Mouse (Mus musculus): Measurements from ENCODE around the gene St14. TPM values are rescaled to one million over a fixed set of nuclear protein-coding genes. Genes with fewer than 3 reads are reported as not detected.
A peak's percentile ranks its signal among the peaks of the same experiment; 100 is the strongest.
"Not testable (repeated sequence)": the region's sequence is repeated elsewhere in the genome, so short reads cannot be mapped to it uniquely, and the experiment has no call there.

St14 gene
- 12.2 and 13.2 TPM in 2 replicates for polyA plus RNA-seq (2014; fragmentation: Nextera tagmentation; extraction: Ambion mirVana)

DNA sequence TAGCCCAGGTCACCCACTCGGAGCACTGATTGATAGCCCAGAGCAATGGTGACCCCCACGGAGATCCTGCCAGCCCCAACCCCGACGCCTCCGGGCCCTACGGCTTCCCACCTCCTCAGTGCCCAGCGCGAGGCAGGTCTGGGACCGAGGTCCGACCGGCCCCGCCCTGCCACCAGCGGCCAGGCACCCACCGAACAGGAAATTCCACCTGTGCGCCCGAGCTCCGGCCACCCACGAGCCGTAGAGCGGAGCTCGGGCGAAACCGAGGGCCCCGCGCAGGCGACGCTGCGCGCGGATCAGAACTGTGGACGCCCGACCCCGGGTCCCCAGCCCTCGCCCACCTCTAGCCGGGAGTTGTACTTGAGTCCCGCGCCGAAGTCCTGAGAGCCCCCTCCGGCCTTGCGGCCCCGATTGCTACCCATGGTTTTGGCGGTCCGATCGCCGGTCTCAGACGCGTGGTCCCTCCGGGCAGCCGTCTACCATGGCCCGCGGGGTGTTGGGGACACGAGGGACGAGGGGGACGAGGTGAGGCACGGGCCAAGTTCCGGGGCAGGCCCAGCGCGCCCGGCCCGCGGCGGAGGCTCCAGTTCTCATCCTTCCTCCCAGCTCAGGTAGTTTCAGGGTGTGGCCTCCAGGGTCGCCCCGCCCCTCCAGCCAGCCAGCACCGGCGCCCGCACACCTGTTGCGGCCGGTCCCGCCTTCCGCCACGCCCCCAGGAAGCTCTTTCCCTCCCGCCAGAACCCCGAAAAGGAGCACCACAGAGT is at the start of gene St14:
TSS of gene St14 (minus strand) at position 649 of the 764 bp plus-strand sequence.
- under 1% methylated on average over 24 of the region's 74 CpGs for WGBS
- H3K4me2 ChIP-seq (ENCODE audit: low read depth, low read length): peak within 1 kb of the TSS; percentile 85
- peak; percentile 72 for DNase-seq (ENCODE audit: low spot score)
- H3K27ac ChIP-seq (replicated peaks; ENCODE audit: low read depth, low read length): no peak within 1 kb of the TSS
- peaks cover 6% of the 10 kb centered on the region for H3K4me1 ChIP-seq (ENCODE audit: control insufficient read depth, insufficient read depth, low read length)
- H3K9ac ChIP-seq (ENCODE audit: low read depth, low read length): peak within 1 kb of the TSS; percentile 61
- peak; percentile 89; the same call in 1 of the 2 replicates for ATAC-seq (ENCODE audit: low read depth)
- peaks cover 68% of the 10 kb centered on the region for H3K27me3 ChIP-seq (replicated peaks; ENCODE audit: control insufficient read depth, insufficient read depth, low read length)
- H3K9me3 ChIP-seq (ENCODE audit: control insufficient read depth, low read length): no peaks in the 10 kb centered on the region
- H3K4me3 ChIP-seq (ENCODE audit: low read depth, low read length): peak within 1 kb of the TSS; percentile 50
- no peaks in the 10 kb centered on the region for H3K36me3 ChIP-seq (ENCODE audit: control insufficient read depth, insufficient read depth, low read length)

- H3K9ac ChIP-seq (ENCODE audit: low read depth, low read length): no peak overlapping the region
- DNase-seq (ENCODE audit: low spot score) (no peak), ATAC-seq (ENCODE audit: low read depth) (no peak)
- H3K27ac ChIP-seq (replicated peaks; ENCODE audit: low read depth, low read length): no peak overlapping the region
- 83% methylated on average over 6 of the region's 6 CpGs for WGBS
- no peak overlapping the region for H3K4me3 ChIP-seq (ENCODE audit: low read depth, low read length)
- no peaks in the 10 kb centered on the region for H3K27me3 ChIP-seq (replicated peaks; ENCODE audit: control insufficient read depth, insufficient read depth, low read length)
- H3K9me3 ChIP-seq (ENCODE audit: control insufficient read depth, low read length): no peaks in the 10 kb centered on the region
- H3K36me3 ChIP-seq (ENCODE audit: control insufficient read depth, insufficient read depth, low read length): peaks cover 26% of the 10 kb centered on the region; the same call in 1 of the 2 replicates
- H3K4me1 ChIP-seq (ENCODE audit: control insufficient read depth, insufficient read depth, low read length): peaks cover 14% of the 10 kb centered on the region
- H3K4me2 ChIP-seq (ENCODE audit: low read depth, low read length): no peak overlapping the region
These were observed 46.0 kb upstream of the St14 start for GRCm38 (mm10) chr9:31177692-31178091.

DNA sequence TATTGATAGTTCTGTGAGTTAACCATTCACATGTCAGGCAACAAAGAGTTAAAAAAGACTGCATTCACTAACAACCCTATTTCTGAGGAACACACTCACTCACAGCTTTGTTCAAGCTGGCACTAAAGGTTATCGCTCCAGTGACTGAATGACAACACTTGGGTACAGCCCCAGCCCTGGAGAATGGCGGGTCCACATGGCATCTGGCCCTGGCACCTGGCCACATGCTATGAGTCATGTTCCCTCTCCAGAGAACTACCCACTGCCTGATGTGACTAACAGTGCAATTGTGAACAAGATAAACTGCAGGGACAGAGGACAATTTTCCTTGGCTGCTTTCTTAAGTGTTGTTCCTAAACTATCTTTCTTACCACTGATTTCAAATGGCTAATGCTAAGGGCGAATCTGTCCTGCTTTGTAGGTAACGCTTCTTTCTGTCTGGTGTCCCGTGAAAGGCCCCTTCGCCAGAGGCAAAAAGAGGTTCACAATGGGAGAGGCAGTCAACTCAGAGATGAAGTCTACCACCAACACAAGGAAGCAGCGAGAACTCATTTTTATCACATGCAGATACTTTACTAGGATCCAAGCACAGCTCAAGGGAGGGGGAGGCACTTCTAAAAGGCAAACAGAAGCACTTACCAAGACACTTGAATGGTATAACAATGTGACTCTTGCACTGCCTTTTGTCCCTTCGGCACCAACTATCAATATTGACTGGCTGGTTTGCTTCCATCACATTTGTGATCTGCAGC is 44.9 kb upstream of the St14 start:
- WGBS: 81% methylated on average over 8 of the region's 8 CpGs
- no peak overlapping the region for H3K27ac ChIP-seq (replicated peaks; ENCODE audit: low read depth, low read length)
- peaks cover 6% of the 10 kb centered on the region for H3K4me1 ChIP-seq (ENCODE audit: control insufficient read depth, insufficient read depth, low read length)
- no peaks in the 10 kb centered on the region for H3K27me3 ChIP-seq (replicated peaks; ENCODE audit: control insufficient read depth, insufficient read depth, low read length)
- H3K36me3 ChIP-seq (ENCODE audit: control insufficient read depth, insufficient read depth, low read length): peaks cover 34% of the 10 kb centered on the region; the same call in 1 of the 2 replicates
- H3K9me3 ChIP-seq (ENCODE audit: control insufficient read depth, low read length): no peaks in the 10 kb centered on the region
- no peak overlapping the region for H3K4me3 ChIP-seq (ENCODE audit: low read depth, low read length)
- DNase-seq (ENCODE audit: low spot score) (peak; percentile 63), ATAC-seq (ENCODE audit: low read depth) (peak; percentile 75; the same call in 1 of the 2 replicates)
- H3K9ac ChIP-seq (ENCODE audit: low read depth, low read length): no peak overlapping the region
- no peak overlapping the region for H3K4me2 ChIP-seq (ENCODE audit: low read depth, low read length)

DNA sequence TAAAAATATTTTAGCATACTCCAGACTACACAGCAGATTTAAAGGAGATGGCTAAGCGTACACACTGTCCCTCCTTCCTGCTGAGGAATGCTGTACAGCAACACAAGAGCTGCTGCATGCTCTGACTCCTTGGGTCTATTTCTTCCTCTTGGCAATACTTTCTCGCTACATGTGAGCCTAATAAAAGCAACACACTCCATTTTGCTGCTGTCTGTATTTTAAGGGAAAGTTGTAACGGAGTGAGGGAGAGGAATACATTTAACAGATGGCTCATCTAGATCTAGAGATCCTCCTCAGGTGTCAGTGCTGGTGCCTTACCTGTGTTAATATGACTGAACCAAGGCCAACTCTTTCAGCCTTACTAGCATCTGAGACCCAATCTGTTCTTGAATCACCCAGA is 44.3 kb upstream of the St14 start:
- ATAC-seq (ENCODE audit: low read depth): no peak
- Histone ChIP-seq H3K9me3 (ENCODE audit: control insufficient read depth, low read length) (no peaks in the 10 kb centered on the region), H3K4me3 (ENCODE audit: low read depth, low read length) (no peak overlapping the region), H3K4me1 (ENCODE audit: control insufficient read depth, insufficient read depth, low read length) (no peaks in the 10 kb centered on the region), H3K9ac (ENCODE audit: low read depth, low read length) (no peak overlapping the region), H3K4me2 (ENCODE audit: low read depth, low read length) (no peak overlapping the region), H3K27me3 (replicated peaks; ENCODE audit: control insufficient read depth, insufficient read depth, low read length) (no peaks in the 10 kb centered on the region), H3K27ac (replicated peaks; ENCODE audit: low read depth, low read length) (no peak overlapping the region), H3K36me3 (ENCODE audit: control insufficient read depth, insufficient read depth, low read length) (peaks cover 37% of the 10 kb centered on the region; the same call in 1 of the 2 replicates)
- no peak for DNase-seq (ENCODE audit: low spot score)
- 78% methylated on average over 3 of the region's 3 CpGs for WGBS

- Histone ChIP-seq H3K27ac (replicated peaks; ENCODE audit: low read depth, low read length) (no peak overlapping the region), H3K9ac (ENCODE audit: low read depth, low read length) (no peak overlapping the region), H3K36me3 (ENCODE audit: control insufficient read depth, insufficient read depth, low read length) (peaks cover 37% of the 10 kb centered on the region; the same call in 1 of the 2 replicates), H3K4me2 (ENCODE audit: low read depth, low read length) (no peak overlapping the region), H3K4me1 (ENCODE audit: control insufficient read depth, insufficient read depth, low read length) (no peaks in the 10 kb centered on the region), H3K27me3 (replicated peaks; ENCODE audit: control insufficient read depth, insufficient read depth, low read length) (no peaks in the 10 kb centered on the region), H3K9me3 (ENCODE audit: control insufficient read depth, low read length) (no peaks in the 10 kb centered on the region), H3K4me3 (ENCODE audit: low read depth, low read length) (no peak overlapping the region)
- ATAC-seq (ENCODE audit: low read depth): no peak
- 91% methylated on average over 6 of the region's 6 CpGs for WGBS
- DNase-seq (ENCODE audit: low spot score): no peak
These were observed 43.7 kb upstream of the St14 start for GRCm38 (mm10) chr9:31175346-31175745.

- H3K36me3 ChIP-seq (ENCODE audit: control insufficient read depth, insufficient read depth, low read length): peaks cover 64% of the 10 kb centered on the region
These were observed 36.9 kb upstream of the St14 start for GRCm38 (mm10) chr9:31168356-31169093.

GRCm38 (mm10) chr9:31167305-31167704 is 35.7 kb upstream of the St14 start:
- no peak overlapping the region for H3K9ac ChIP-seq (ENCODE audit: low read depth, low read length)
- DNase-seq (ENCODE audit: low spot score) (no peak), ATAC-seq (ENCODE audit: low read depth) (no peak)
- 86% methylated on average over 13 of the region's 13 CpGs for WGBS
- H3K4me3 ChIP-seq (ENCODE audit: low read depth, low read length): no peak overlapping the region
- H3K36me3 ChIP-seq (ENCODE audit: control insufficient read depth, insufficient read depth, low read length): peaks cover 72% of the 10 kb centered on the region
- H3K27me3 ChIP-seq (replicated peaks; ENCODE audit: control insufficient read depth, insufficient read depth, low read length): no peaks in the 10 kb centered on the region
- H3K4me2 ChIP-seq (ENCODE audit: low read depth, low read length): no peak overlapping the region
- no peaks in the 10 kb centered on the region for H3K9me3 ChIP-seq (ENCODE audit: control insufficient read depth, low read length)
- H3K4me1 ChIP-seq (ENCODE audit: control insufficient read depth, insufficient read depth, low read length): no peaks in the 10 kb centered on the region
- H3K27ac ChIP-seq (replicated peaks; ENCODE audit: low read depth, low read length): no peak overlapping the region

More at GRCm38 (mm10) chr9:31168356-31169093, 36.9 kb upstream of the St14 start:
- no peaks in the 10 kb centered on the region for H3K4me1 ChIP-seq (ENCODE audit: control insufficient read depth, insufficient read depth, low read length)
- no peak overlapping the region for H3K9ac ChIP-seq (ENCODE audit: low read depth, low read length)
- no peak overlapping the region for H3K4me2 ChIP-seq (ENCODE audit: low read depth, low read length)
- WGBS: 87% methylated on average over 22 of the region's 22 CpGs
- no peaks in the 10 kb centered on the region for H3K9me3 ChIP-seq (ENCODE audit: control insufficient read depth, low read length)
- DNase-seq (ENCODE audit: low spot score) (no peak), ATAC-seq (ENCODE audit: low read depth) (no peak)
- H3K27ac ChIP-seq (replicated peaks; ENCODE audit: low read depth, low read length): no peak overlapping the region
- H3K27me3 ChIP-seq (replicated peaks; ENCODE audit: control insufficient read depth, insufficient read depth, low read length): no peaks in the 10 kb centered on the region
- no peak overlapping the region for H3K4me3 ChIP-seq (ENCODE audit: low read depth, low read length)

DNA sequence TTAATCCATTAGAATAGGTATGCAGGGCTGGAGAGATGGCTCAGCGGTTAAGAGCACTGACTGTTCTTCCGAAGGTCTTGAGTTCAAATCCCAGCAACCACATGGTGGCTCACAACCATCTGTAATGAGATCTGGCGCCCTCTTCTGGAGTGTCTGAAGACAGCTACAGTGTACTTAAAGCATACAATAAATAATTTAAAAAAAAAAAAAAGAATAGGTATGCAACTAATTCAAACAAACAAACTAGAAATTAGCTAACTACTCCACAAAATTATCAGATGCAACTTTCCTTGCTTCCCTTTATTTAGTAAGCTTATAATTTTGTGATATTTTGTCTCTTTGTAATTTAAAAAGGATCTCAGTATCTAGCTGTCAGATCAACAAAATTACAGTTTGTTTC is 33.9 kb upstream of the St14 start:
- ATAC-seq (ENCODE audit: low read depth); H3K9ac ChIP-seq (ENCODE audit: low read depth, low read length); DNase-seq (ENCODE audit: low spot score); H3K27me3 ChIP-seq (replicated peaks; ENCODE audit: control insufficient read depth, insufficient read depth, low read length); H3K9me3 ChIP-seq (ENCODE audit: control insufficient read depth, low read length); H3K4me2 ChIP-seq (ENCODE audit: low read depth, low read length); H3K27ac ChIP-seq (replicated peaks; ENCODE audit: low read depth, low read length); H3K4me1 ChIP-seq (ENCODE audit: control insufficient read depth, insufficient read depth, low read length); H3K4me3 ChIP-seq (ENCODE audit: low read depth, low read length): not testable (repeated sequence)
- peaks cover 80% of the 10 kb centered on the region for H3K36me3 ChIP-seq (ENCODE audit: control insufficient read depth, insufficient read depth, low read length)
- WGBS: 84% methylated on average over 3 of the region's 3 CpGs
